Mouse (Mus musculus): ENCODE results near the gene Ercc6l2. TPM values are rescaled to one million over a fixed set of nuclear protein-coding genes. Genes with fewer than 3 reads are reported as not detected.

The Ercc6l2 gene
- polyA plus RNA-seq, 1 experiment from 2014 or later: 14.7 TPM

DNA sequence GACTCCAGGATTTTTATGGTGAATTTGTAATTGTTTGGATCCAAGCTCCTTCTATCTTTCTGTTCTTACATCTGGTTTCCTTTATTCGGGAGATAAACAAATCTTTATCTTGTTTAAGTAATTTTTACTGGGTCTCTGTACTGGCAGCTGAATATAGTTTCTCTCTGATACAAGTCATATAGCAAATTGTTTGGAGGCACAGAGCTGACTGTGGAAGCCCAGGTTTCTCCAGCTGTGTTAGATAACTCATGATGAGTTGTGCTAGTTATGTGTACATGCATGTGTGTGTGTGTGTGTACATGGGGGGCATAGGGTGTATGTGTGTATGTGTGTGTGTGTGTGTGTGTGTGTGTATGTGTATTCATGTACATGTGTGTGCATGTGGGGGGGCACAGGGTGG lies 125.2 kb downstream of the Ercc6l2 start:
- no peak overlapping the region for H3K4me2 ChIP-seq (ENCODE audit: low read length)

DNA sequence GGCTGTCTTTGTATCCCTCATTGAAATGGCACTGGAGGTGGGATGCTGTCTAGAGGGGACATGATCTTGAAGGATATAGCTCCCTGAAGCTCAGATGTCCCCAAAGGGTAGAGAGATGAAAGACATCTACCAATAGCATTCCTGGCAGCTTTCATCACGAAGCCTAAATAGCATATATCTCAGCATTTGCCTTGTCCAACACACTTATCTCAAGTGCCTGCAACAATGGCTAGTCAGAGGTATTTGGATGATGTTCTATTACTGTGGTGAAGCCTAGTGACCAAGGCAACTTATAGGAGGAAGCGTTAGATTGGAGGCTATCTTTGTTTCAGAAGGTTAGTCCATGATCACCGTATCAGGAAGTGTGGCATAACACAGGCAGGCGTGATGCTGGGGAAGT lies 126.1 kb downstream of the Ercc6l2 start:
- ATAC-seq (no peak), DNase-seq (ENCODE audit: low spot score) (no peak)

More for the DNA sequence above, 125.2 kb downstream of the Ercc6l2 start:
- no peak for DNase-seq (ENCODE audit: low spot score)
- WGBS: 85% methylated on average over 1 of the region's 1 CpGs
- ATAC-seq: no peak
- no peaks in the 10 kb centered on the region for H3K9me3 ChIP-seq (replicated peaks; ENCODE audit: control insufficient read depth, low read length)
- H3K27me3 ChIP-seq (replicated peaks; ENCODE audit: control insufficient read depth, insufficient read depth, low read length): no peaks in the 10 kb centered on the region
- H3K27ac ChIP-seq (ENCODE audit: low read depth, low read length): no peak overlapping the region
- no peaks in the 10 kb centered on the region for H3K36me3 ChIP-seq (ENCODE audit: control insufficient read depth, insufficient read depth, low read length)
- H3K4me3 ChIP-seq (ENCODE audit: low read depth, low read length): no peak overlapping the region
- H3K4me1 ChIP-seq (ENCODE audit: control insufficient read depth, insufficient read depth, low read length): no peaks in the 10 kb centered on the region
- no peak overlapping the region for H3K9ac ChIP-seq (ENCODE audit: low read length)

DNA sequence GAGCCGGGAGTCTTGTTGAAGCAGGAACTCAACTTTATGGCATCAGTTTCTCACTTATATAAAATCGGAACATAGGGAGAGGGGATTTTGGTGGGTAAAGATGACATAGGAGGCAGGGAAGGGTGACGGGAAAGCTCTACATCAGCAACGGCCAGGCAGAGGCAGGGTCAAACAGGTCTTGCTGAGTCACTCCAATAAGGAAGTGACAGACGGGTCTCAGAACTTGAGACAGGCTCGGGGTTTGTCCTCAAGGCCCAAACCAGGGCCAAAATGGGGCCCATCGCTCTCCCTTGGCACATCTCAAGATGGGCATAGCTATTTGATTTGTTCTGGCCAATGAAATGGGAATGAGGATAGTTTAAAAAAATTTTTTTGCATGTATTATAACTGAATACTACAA lies 128.6 kb downstream of the Ercc6l2 start:
- H3K36me3 ChIP-seq (ENCODE audit: control insufficient read depth, insufficient read depth, low read length): no peaks in the 10 kb centered on the region
- ATAC-seq: no peak
- H3K27ac ChIP-seq (ENCODE audit: low read depth, low read length): no peak overlapping the region
- H3K9ac ChIP-seq (ENCODE audit: low read length): no peak overlapping the region
- 88% methylated on average over 7 of the region's 7 CpGs for WGBS
- no peak overlapping the region for H3K4me2 ChIP-seq (ENCODE audit: low read length)
- DNase-seq (ENCODE audit: low spot score): no peak
- no peaks in the 10 kb centered on the region for H3K27me3 ChIP-seq (replicated peaks; ENCODE audit: control insufficient read depth, insufficient read depth, low read length)
- H3K4me1 ChIP-seq (ENCODE audit: control insufficient read depth, insufficient read depth, low read length): no peaks in the 10 kb centered on the region
- no peak overlapping the region for H3K4me3 ChIP-seq (ENCODE audit: low read depth, low read length)
- no peaks in the 10 kb centered on the region for H3K9me3 ChIP-seq (replicated peaks; ENCODE audit: control insufficient read depth, low read length)

More for the DNA sequence above, 126.1 kb downstream of the Ercc6l2 start:
- H3K27ac ChIP-seq (ENCODE audit: low read depth, low read length): no peak overlapping the region
- H3K27me3 ChIP-seq (replicated peaks; ENCODE audit: control insufficient read depth, insufficient read depth, low read length): no peaks in the 10 kb centered on the region
- no peak overlapping the region for H3K4me3 ChIP-seq (ENCODE audit: low read depth, low read length)
- H3K9me3 ChIP-seq (replicated peaks; ENCODE audit: control insufficient read depth, low read length): no peaks in the 10 kb centered on the region
- WGBS: 92% methylated on average over 4 of the region's 4 CpGs
- H3K9ac ChIP-seq (ENCODE audit: low read length): no peak overlapping the region
- no peaks in the 10 kb centered on the region for H3K4me1 ChIP-seq (ENCODE audit: control insufficient read depth, insufficient read depth, low read length)
- no peaks in the 10 kb centered on the region for H3K36me3 ChIP-seq (ENCODE audit: control insufficient read depth, insufficient read depth, low read length)
- no peak overlapping the region for H3K4me2 ChIP-seq (ENCODE audit: low read length)

DNA sequence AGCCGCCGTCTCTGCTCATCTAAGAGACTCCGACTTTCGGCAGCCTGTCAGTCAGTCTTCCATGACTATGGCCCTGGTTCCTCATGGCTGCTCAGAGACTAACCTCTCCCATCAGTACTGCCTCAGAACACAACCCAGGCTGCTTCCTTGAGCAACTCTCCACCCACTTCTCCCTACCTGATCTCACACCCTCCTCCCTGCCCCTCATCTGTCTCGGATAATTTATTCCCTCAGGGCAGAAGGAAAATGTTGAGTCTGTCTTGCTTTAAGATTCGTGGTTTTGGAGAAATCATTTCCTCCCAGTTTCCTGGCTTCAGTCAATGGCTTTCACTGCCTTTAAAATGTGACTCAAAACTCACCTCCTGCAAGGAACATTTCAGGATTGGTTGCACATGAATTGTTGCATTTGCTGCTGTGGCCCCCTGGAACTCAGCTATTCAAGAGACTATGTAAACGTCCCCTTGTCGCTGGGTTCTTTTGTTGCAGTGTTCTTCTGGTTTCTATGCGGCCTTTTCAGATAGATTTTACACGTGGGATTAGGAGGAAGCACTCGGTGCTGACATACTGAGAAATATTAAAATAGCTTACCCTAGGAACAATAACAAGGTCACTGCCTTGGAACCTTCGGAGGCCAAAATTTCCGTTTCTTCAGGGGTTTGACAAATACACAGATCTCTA lies 129.4 kb downstream of the Ercc6l2 start:
- DNase-seq (ENCODE audit: low spot score) (peak; percentile 10), ATAC-seq (no peak)
- 21% methylated on average over 13 of the region's 13 CpGs for WGBS
- Histone ChIP-seq H3K36me3 (ENCODE audit: control insufficient read depth, insufficient read depth, low read length) (no peaks in the 10 kb centered on the region), H3K4me3 (ENCODE audit: low read depth, low read length) (no peak overlapping the region), H3K9me3 (replicated peaks; ENCODE audit: control insufficient read depth, low read length) (no peaks in the 10 kb centered on the region), H3K4me2 (ENCODE audit: low read length) (no peak overlapping the region), H3K4me1 (ENCODE audit: control insufficient read depth, insufficient read depth, low read length) (no peaks in the 10 kb centered on the region), H3K9ac (ENCODE audit: low read length) (no peak overlapping the region), H3K27me3 (replicated peaks; ENCODE audit: control insufficient read depth, insufficient read depth, low read length) (no peaks in the 10 kb centered on the region; the same call in 1 of the 2 replicates), H3K27ac (ENCODE audit: low read depth, low read length) (no peak overlapping the region)

Other genes with a start within 250 kb of the Ercc6l2 start
- 9.7 and 11.3 TPM in 2 replicates for gene Ptch1, start 241.6 kb upstream of the Ercc6l2 start, polyA plus RNA-seq (2014; fragmentation: Nextera tagmentation; extraction: Ambion mirVana)

Measured in forebrain, embryonic 14.5 days (tissue).